In the genomic region with DNA sequence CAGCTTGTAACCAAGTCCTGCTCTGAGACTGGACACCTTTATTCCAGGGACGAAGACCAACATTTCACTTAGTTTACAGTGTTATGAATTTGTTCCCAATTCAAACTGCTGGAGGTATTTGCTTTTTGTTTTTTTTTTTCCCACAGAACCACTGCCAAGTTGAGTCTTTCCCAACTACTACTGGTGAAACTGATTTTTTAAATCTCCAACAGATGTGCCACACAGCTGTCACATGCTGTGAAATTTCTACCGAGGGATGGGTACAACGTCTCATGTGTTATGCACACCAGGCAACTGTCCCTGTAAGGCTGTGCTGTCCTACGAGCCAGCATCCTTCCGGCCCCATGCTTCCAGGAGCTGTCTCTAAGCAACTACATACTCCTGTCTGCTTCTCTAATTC, we compare ENCODE assay signal across 23 mouse cellular contexts. TPM values are rescaled to one million over a fixed set of nuclear protein-coding genes. Genes with fewer than 3 reads are reported as not detected.
DNase-seq lines count a peak whose midpoint lies in the region; ATAC-seq and TF ChIP-seq lines count a peak whose summit lies in the region.
"Had no signal": no experiment of that assay in that cellular context is flagged by ENCODE, and none has a peak within 500 bp of the region (broad histone marks: within the 10 kb centered on the region; RNA-seq: fewer than 3 reads in every experiment).

No protein-coding gene starts in this region.

- no peaks in the 10 kb centered on the region for H3K27me3 ChIP-seq in lung, postnatal 0 days (replicated peaks; ENCODE audit: insufficient read depth, low read length)
- H3K27me3 ChIP-seq: embryonic facial prominence, embryonic 15.5 days; intestine, embryonic 15.5 days had no signal

- no peak for TF ChIP-seq CTCF in gastrocnemius, adult 2 months (IDR thresholded peaks at IDR 0.05)
- TF ChIP-seq CTCF in lung, postnatal 0 days (IDR thresholded peaks at IDR 0.05): no peak
- no peak for TF ChIP-seq CTCF in left cerebral cortex, adult 2 months (IDR thresholded peaks at IDR 0.05)

- ATAC-seq in lung, postnatal 0 days: peak; percentile 48
- ATAC-seq: CD4-positive, CD25-positive, alpha-beta regulatory T cell, adult 4 months; forebrain, embryonic 14.5 days; intestine, embryonic 15.5 days had no signal

- H3K4me3 ChIP-seq in gastrocnemius, adult 2 months: no peak overlapping the region
- H3K4me3 ChIP-seq in lung, postnatal 0 days (ENCODE audit: low read depth, low read length): no peak overlapping the region
- no peak overlapping the region for H3K4me3 ChIP-seq in left cerebral cortex, adult 2 months
- H3K4me3 ChIP-seq: embryonic facial prominence, embryonic 15.5 days; erythroblast, embryonic 14.5 days; heart, adult 2 months; hindbrain, embryonic 10.5 days; intestine, embryonic 15.5 days had no signal

- TF ChIP-seq EP300 in lung, postnatal 0 days (IDR thresholded peaks at IDR 0.05): 0 out of 2 replicates have a peak, but pooled peaks have one; percentile 20

- no peaks in the 10 kb centered on the region for H3K9me3 ChIP-seq in lung, postnatal 0 days (ENCODE audit: low read length)
- H3K9me3 ChIP-seq: embryonic facial prominence, embryonic 15.5 days; G1E; hindbrain, embryonic 10.5 days; intestine, embryonic 15.5 days had no signal

- peak; percentile 22 for DNase-seq in gastrocnemius, adult 2 months
- no peak for DNase-seq in gastrocnemius, postnatal 10 days
- peak; percentile 54 for DNase-seq in lung, postnatal 0 days (ENCODE audit: low spot score)
- DNase-seq in lung, postnatal 25 days (ENCODE audit: low spot score): no peak
- DNase-seq in NIH3T3 (ENCODE audit: low read depth): peak; percentile 75
- DNase-seq in fibroblast of lung, adult 2 months (ENCODE audit: low read depth): peak; percentile 63
- DNase-seq in left cerebral cortex, adult 2 months (ENCODE audit: extremely low spot score in 1 of 2, low spot score in 2 of 2): no peak
- DNase-seq: adrenal gland, postnatal 14 days; B cell, adult 2 months; cerebellum, adult 18-20 months; cerebellum, adult 9-11 months; cerebellum, postnatal 36 days; kidney, adult 18-20 months had no signal

- no peaks in the 10 kb centered on the region for H3K36me3 ChIP-seq in lung, postnatal 0 days (ENCODE audit: insufficient read depth, low read length)
- H3K36me3 ChIP-seq: embryonic facial prominence, embryonic 15.5 days; G1E; hindbrain, embryonic 10.5 days; intestine, embryonic 15.5 days had no signal

- no peak overlapping the region for H3K9ac ChIP-seq in lung, postnatal 0 days (replicated peaks; ENCODE audit: low read depth)
- H3K9ac ChIP-seq: embryonic facial prominence, embryonic 15.5 days; hindbrain, embryonic 14.5 days; intestine, embryonic 15.5 days had no signal

- H3K4me1 ChIP-seq in lung, postnatal 0 days (ENCODE audit: insufficient read depth, low read depth, low read length): peaks cover 10% of the 10 kb centered on the region

- no peak overlapping the region; the same call in 1 of the 2 replicates for H3K27ac ChIP-seq in gastrocnemius, adult 2 months
- H3K27ac ChIP-seq in lung, postnatal 0 days (ENCODE audit: low read length): no peak overlapping the region
- no peak overlapping the region for H3K27ac ChIP-seq in left cerebral cortex, adult 2 months
- H3K27ac ChIP-seq: embryonic facial prominence, embryonic 15.5 days; heart, adult 2 months; hindbrain, embryonic 10.5 days; hindbrain, embryonic 14.5 days; intestine, embryonic 15.5 days had no signal

- WGBS in lung, postnatal 0 days: 40% methylated on average over 5 of the region's 5 CpGs

- no peak overlapping the region for H3K4me2 ChIP-seq in lung, postnatal 0 days (replicated peaks; ENCODE audit: low read depth, low read length)
- H3K4me2 ChIP-seq: embryonic facial prominence, embryonic 15.5 days; heart, embryonic 11.5 days; hindbrain, embryonic 14.5 days; intestine, embryonic 15.5 days had no signal

- intact Hi-C loops in gastrocnemius, adult 2 months (cut with DNase I): no loop called here
- intact Hi-C loops in left cerebral cortex, adult 2 months (cut with DNase I): no loop called here

RNA-seq across cellular contexts. Expression of a gene that starts 18.0 kb away (rescaled TPM):
- 1 to 10 TPM; 3.8 to 4.4 TPM for total RNA-seq in gastrocnemius, adult 2 months (2021)
- 1 to 10 TPM; 2.6 to 4.6 TPM for total RNA-seq in gastrocnemius, postnatal 10 days (2021)
- 62.9 and 69.0 TPM in 2 replicates for polyA plus RNA-seq in lung, postnatal 0 days (2015; fragmentation: Nextera tagmentation; extraction: Ambion mirVana)
- 10 to 100 TPM; 12.1 to 12.5 TPM for total RNA-seq in left cerebral cortex, adult 2 months (2021)
- polyA plus RNA-seq: G1E had no signal

Comparison
In these comparisons a context has a peak if more than half of its experiments do, and no peak if none do; other contexts are left out.
1. DNase-seq: peak in gastrocnemius, adult 2 months (single experiment), lung, postnatal 0 days (single experiment), NIH3T3 (single experiment) and fibroblast of lung, adult 2 months (single experiment); none in gastrocnemius, postnatal 10 days (single experiment), lung, postnatal 25 days (single experiment) and left cerebral cortex, adult 2 months (0 of 2).